Mouse (Mus musculus): Measurements from ENCODE around the gene Ank3. TPM values are rescaled to one million over a fixed set of nuclear protein-coding genes. Genes with fewer than 3 reads are reported as not detected.
A peak's percentile ranks its signal among the peaks of the same experiment; 100 is the strongest.

Ank3 gene
- polyA plus RNA-seq, 1 experiment from 2014 or later = 48.8 TPM

- 70% methylated on average over 10 of the region's 10 CpGs for WGBS
- H3K4me1 ChIP-seq (replicated peaks; ENCODE audit: insufficient read depth, low read length) = no peaks in the 10 kb centered on the region
- H3K4me3 ChIP-seq (replicated peaks; ENCODE audit: low read depth, low read length) = no peak overlapping the region
- no peak overlapping the region for H3K9ac ChIP-seq (ENCODE audit: low read depth, low read length)
- H3K4me2 ChIP-seq (ENCODE audit: low read length) = no peak overlapping the region
- no peak for TF ChIP-seq CTCF (IDR thresholded peaks at IDR 0.05; ENCODE audit: low read depth)
- no peaks in the 10 kb centered on the region for H3K27me3 ChIP-seq (ENCODE audit: insufficient read depth, low read length)
- no peaks in the 10 kb centered on the region for H3K36me3 ChIP-seq (ENCODE audit: insufficient read depth, low read length)
- H3K27ac ChIP-seq = no peak overlapping the region
- no peaks in the 10 kb centered on the region for H3K9me3 ChIP-seq (replicated peaks; ENCODE audit: low read length)
- DNase-seq (ENCODE audit: low spot score) (no peak), ATAC-seq (replicated peaks; ENCODE audit: low FRiP score, low read depth) (no peak)
Measured at GRCm38 (mm10) chr10:69373796-69374550, 24.6 kb upstream of the Ank3 start.

GRCm38 (mm10) chr10:69375154-69375553 lies 23.4 kb upstream of the Ank3 start:
- Histone ChIP-seq H3K27ac (no peak overlapping the region), H3K36me3 (ENCODE audit: insufficient read depth, low read length) (no peaks in the 10 kb centered on the region), H3K4me3 (replicated peaks; ENCODE audit: low read depth, low read length) (no peak overlapping the region), H3K9ac (ENCODE audit: low read depth, low read length) (no peak overlapping the region), H3K9me3 (replicated peaks; ENCODE audit: low read length) (no peaks in the 10 kb centered on the region), H3K4me2 (ENCODE audit: low read length) (no peak overlapping the region), H3K27me3 (ENCODE audit: insufficient read depth, low read length) (no peaks in the 10 kb centered on the region), H3K4me1 (replicated peaks; ENCODE audit: insufficient read depth, low read length) (no peaks in the 10 kb centered on the region)
- no peak for DNase-seq (ENCODE audit: low spot score)
- peak; percentile 28; the same call in 1 of the 2 replicates for TF ChIP-seq CTCF (IDR thresholded peaks at IDR 0.05; ENCODE audit: low read depth)
- ATAC-seq (replicated peaks; ENCODE audit: low FRiP score, low read depth) = no peak
- 66% methylated on average over 7 of the region's 7 CpGs for WGBS

GRCm38 (mm10) chr10:69383186-69383585 lies 15.4 kb upstream of the Ank3 start:
- H3K27ac ChIP-seq = no peak overlapping the region
- WGBS = 78% methylated on average over 1 of the region's 1 CpGs
- no peak overlapping the region for H3K4me3 ChIP-seq (replicated peaks; ENCODE audit: low read depth, low read length)
- no peaks in the 10 kb centered on the region for H3K36me3 ChIP-seq (ENCODE audit: insufficient read depth, low read length)
- H3K9me3 ChIP-seq (replicated peaks; ENCODE audit: low read length) = no peaks in the 10 kb centered on the region
- no peak overlapping the region for H3K9ac ChIP-seq (ENCODE audit: low read depth, low read length)
- ATAC-seq (replicated peaks; ENCODE audit: low FRiP score, low read depth) = no peak
- H3K27me3 ChIP-seq (ENCODE audit: insufficient read depth, low read length) = no peaks in the 10 kb centered on the region
- H3K4me2 ChIP-seq (ENCODE audit: low read length) = no peak overlapping the region
- TF ChIP-seq CTCF (IDR thresholded peaks at IDR 0.05; ENCODE audit: low read depth) = no peak
- no peaks in the 10 kb centered on the region for H3K4me1 ChIP-seq (replicated peaks; ENCODE audit: insufficient read depth, low read length)
- no peak for DNase-seq (ENCODE audit: low spot score)

GRCm38 (mm10) chr10:69384640-69385039 lies 13.9 kb upstream of the Ank3 start:
- no peak overlapping the region for H3K9ac ChIP-seq (ENCODE audit: low read depth, low read length)
- ATAC-seq (replicated peaks; ENCODE audit: low FRiP score, low read depth) = no peak
- no peak for TF ChIP-seq CTCF (IDR thresholded peaks at IDR 0.05; ENCODE audit: low read depth)
- no peaks in the 10 kb centered on the region for H3K9me3 ChIP-seq (replicated peaks; ENCODE audit: low read length)
- no peak for DNase-seq (ENCODE audit: low spot score)
- H3K27ac ChIP-seq = no peak overlapping the region
- no peaks in the 10 kb centered on the region for H3K27me3 ChIP-seq (ENCODE audit: insufficient read depth, low read length)
- no peak overlapping the region for H3K4me2 ChIP-seq (ENCODE audit: low read length)
- 69% methylated on average over 11 of the region's 11 CpGs for WGBS
- H3K4me1 ChIP-seq (replicated peaks; ENCODE audit: insufficient read depth, low read length) = no peaks in the 10 kb centered on the region
- no peak overlapping the region for H3K4me3 ChIP-seq (replicated peaks; ENCODE audit: low read depth, low read length)
- H3K36me3 ChIP-seq (ENCODE audit: insufficient read depth, low read length) = no peaks in the 10 kb centered on the region

- Histone ChIP-seq H3K9me3 (replicated peaks; ENCODE audit: low read length) (no peaks in the 10 kb centered on the region), H3K36me3 (ENCODE audit: insufficient read depth, low read length) (no peaks in the 10 kb centered on the region), H3K27me3 (ENCODE audit: insufficient read depth, low read length) (no peaks in the 10 kb centered on the region), H3K4me3 (replicated peaks; ENCODE audit: low read depth, low read length) (no peak overlapping the region), H3K4me2 (ENCODE audit: low read length) (no peak overlapping the region), H3K9ac (ENCODE audit: low read depth, low read length) (no peak overlapping the region), H3K27ac (no peak overlapping the region), H3K4me1 (replicated peaks; ENCODE audit: insufficient read depth, low read length) (no peaks in the 10 kb centered on the region)
- DNase-seq (ENCODE audit: low spot score) (no peak), ATAC-seq (replicated peaks; ENCODE audit: low FRiP score, low read depth) (no peak)
- WGBS = 90% methylated on average over 8 of the region's 8 CpGs
- no peak for TF ChIP-seq CTCF (IDR thresholded peaks at IDR 0.05; ENCODE audit: low read depth)
Measured at GRCm38 (mm10) chr10:69385136-69385535, 13.4 kb upstream of the Ank3 start.

- no peaks in the 10 kb centered on the region for H3K4me1 ChIP-seq (replicated peaks; ENCODE audit: insufficient read depth, low read length)
Measured at GRCm38 (mm10) chr10:69386767-69387166, 11.8 kb upstream of the Ank3 start.

More at GRCm38 (mm10) chr10:69386767-69387166, 11.8 kb upstream of the Ank3 start:
- DNase-seq (ENCODE audit: low spot score) (no peak), ATAC-seq (replicated peaks; ENCODE audit: low FRiP score, low read depth) (no peak)
- H3K36me3 ChIP-seq (ENCODE audit: insufficient read depth, low read length) = no peaks in the 10 kb centered on the region
- H3K27ac ChIP-seq = no peak overlapping the region
- H3K27me3 ChIP-seq (ENCODE audit: insufficient read depth, low read length) = no peaks in the 10 kb centered on the region
- H3K4me3 ChIP-seq (replicated peaks; ENCODE audit: low read depth, low read length) = no peak overlapping the region
- WGBS = 77% methylated on average over 8 of the region's 8 CpGs
- no peak overlapping the region for H3K4me2 ChIP-seq (ENCODE audit: low read length)
- H3K9ac ChIP-seq (ENCODE audit: low read depth, low read length) = no peak overlapping the region
- H3K9me3 ChIP-seq (replicated peaks; ENCODE audit: low read length) = no peaks in the 10 kb centered on the region
- no peak for TF ChIP-seq CTCF (IDR thresholded peaks at IDR 0.05; ENCODE audit: low read depth)

Measured in kidney, postnatal 0 days (tissue).